Mouse (Mus musculus): ENCODE results near the gene Muc5ac. TPM values are rescaled to one million over a fixed set of nuclear protein-coding genes. Genes with fewer than 3 reads are reported as not detected.
"Not testable (repeated sequence)": the region's sequence is repeated elsewhere in the genome, so short reads cannot be mapped to it uniquely, and the experiment has no call there.

The Muc5ac gene
- total RNA-seq (2015) (not detected in 2 replicates), total RNA-seq (2017) (not detected in 2 replicates)

DNA sequence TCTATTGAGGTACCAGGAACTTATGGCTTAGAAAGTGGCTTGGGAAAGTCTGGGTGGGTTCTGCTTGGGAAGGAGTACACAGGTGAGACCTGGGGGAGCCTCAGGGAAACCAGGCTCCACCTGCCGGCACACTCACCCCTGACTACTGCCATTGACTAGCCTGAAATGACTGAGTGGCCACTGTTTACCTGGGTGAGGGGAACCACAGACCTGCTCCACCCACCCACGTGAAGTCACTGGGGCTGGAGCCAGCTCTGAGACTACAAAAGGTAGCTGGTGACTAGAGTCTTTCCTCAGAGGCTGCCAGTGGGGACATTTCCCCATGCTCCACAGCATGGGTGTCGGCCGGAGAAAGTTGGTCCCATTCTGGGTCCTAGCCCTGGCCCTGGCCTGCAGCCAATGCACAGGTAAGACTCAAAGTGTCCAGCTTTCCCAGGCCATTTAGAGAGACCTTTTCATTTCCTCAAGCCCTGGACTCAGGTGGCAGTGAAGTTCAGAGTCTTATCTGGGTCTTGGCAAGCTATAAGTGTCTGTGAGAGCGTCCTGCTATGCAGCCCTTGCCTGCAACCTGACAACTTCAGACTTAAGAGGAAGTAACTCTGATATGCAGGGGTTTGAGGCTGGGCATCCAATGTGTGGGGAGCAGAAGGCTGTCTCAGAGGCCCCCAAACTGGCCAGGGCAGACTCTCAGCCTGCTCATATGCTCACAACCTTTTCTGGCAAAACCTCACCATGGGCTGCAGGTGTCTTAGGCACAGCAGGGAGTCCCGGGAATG lies at the start of gene Muc5ac:
TSS of gene Muc5ac (plus strand) at position 296 of the 776 bp plus-strand sequence.
- no peak for ATAC-seq (replicated peaks; ENCODE audit: poor library complexity)

DNA sequence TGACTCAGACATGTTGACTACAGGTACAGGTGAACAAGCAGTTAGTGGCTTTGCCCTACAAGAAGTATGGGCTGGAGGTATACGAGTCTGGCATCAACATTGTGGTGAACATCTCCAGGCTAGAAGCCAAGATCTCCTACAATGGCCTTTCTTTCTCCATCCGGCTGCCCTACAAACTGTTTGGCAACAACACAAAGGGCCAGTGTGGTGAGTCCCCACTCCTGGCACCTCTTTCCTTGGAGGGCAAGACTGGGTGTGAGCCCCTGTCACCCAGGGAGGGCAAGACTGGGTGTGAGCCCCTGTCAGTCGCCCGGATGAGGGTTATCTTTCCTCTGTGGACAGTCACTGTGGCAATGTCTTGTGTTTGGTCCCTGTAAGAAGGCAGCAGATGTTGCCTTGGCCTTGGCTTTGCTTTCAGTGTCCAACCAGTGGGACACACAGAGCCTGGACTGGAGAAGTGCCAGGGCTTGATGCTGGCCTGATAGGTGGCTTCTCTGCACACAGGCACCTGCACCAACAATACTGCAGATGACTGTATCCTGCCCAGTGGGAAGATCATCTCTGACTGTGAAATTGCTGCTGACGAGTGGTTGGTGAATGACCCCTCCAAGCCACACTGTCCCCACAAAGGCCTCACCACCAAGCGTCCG lies 41.2 kb upstream of the Muc5ac start:
- no peak for ATAC-seq (replicated peaks; ENCODE audit: poor library complexity)

DNA sequence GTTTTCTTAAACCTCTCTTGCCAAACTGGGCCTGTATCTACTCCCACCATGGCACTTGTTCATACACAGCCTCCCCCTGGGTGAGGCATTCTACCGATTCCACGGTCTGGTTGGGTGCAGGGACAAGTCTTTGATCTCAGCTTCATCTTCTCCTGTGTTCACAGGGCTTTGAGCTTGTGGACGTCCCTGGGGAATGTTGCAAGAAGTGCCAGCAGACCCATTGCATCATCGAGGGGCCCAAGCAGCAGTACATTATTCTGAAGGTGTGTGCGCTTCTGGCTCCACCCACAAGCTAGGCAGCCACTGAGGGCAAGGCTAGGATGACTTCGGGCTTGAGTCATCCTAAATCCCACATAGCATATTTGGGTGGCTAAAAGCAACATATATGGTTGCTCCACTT lies 36.3 kb upstream of the Muc5ac start:
- ATAC-seq (replicated peaks; ENCODE audit: poor library complexity) = no peak

DNA sequence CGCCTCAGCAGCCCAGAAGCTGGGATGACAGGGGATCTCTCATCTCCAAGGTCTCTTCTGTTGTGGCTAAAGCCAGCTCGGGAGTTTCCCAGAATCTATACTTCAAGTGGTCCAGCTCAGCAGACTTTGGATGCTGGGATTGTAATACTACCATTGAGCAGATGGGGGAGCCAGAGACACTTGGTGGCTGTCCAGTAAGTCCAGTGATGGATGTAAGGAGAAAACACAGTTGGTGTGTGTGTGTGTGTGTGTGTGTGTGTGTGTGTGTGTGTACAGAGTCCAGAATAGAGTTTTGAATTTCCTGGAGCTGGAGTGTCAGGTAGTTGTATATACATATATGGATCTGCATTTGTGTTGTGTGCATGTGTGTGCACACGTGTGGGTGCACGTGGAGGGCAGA lies 32.9 kb upstream of the Muc5ac start:
- peak; percentile 84 for ATAC-seq (replicated peaks; ENCODE audit: poor library complexity)

DNA sequence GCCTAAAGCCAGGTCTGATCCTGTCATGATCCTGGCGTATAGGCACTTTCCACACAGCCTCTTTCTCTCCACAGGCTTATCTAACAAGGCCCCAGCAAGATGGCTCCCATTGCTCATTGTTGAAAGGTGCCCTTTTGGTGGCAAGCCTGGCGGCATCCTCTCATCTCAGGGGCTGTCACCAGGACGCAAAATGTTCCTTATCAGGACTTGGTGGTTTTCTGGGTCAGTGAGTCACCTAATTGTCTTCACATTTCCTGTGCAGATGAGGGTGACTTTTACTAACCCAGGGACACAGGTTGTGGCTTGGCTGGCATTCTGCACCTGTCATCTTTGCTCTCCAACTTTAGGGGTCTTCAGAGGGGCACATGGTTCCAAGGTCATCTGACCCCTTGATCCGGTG lies 30.5 kb upstream of the Muc5ac start:
- ATAC-seq (replicated peaks; ENCODE audit: poor library complexity) = peak; percentile 28; the same call in 1 of the 2 replicates

DNA sequence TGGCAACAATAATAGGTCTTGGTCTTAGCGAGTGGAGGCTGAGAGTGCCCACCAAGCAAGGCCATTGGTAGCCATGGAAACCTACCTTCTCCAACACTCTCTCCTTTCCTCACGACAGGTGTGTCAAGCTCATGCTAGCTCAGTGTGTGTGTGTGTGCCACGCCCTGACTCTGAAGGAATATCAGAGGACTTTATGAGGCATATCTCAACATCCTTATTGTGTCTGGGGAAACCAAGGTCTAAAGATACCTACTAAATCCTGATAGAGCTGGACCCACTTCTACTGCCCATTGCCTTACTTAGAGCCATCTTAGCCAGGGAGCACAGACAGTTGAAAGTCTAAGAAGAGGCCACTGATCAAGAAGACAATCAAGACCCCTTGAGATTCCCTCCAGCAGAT lies 18.3 kb upstream of the Muc5ac start:
- ATAC-seq (replicated peaks; ENCODE audit: poor library complexity) = peak; percentile 6; the same call in 1 of the 2 replicates

DNA sequence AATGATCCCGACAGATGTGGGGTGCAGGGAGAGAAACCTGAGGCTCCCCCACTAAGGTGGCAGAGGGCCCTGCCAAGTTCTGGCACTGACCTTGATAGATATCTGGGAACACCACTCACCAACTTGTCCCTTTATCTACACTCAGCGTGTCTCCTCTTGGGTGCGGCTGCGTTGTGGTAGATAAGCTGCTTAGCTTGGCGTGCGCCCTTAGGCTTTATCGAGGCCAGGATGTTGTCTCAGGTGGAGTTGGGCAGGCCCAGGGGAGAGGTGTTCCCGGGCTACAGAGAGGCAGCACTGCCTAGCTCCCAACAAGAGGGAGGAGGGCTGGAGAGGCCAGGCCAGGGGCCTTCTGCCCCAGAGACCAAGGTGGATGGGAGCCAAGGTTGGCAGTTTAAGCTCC lies 17.8 kb upstream of the Muc5ac start:
- peak; percentile 91 for ATAC-seq (replicated peaks; ENCODE audit: poor library complexity)

DNA sequence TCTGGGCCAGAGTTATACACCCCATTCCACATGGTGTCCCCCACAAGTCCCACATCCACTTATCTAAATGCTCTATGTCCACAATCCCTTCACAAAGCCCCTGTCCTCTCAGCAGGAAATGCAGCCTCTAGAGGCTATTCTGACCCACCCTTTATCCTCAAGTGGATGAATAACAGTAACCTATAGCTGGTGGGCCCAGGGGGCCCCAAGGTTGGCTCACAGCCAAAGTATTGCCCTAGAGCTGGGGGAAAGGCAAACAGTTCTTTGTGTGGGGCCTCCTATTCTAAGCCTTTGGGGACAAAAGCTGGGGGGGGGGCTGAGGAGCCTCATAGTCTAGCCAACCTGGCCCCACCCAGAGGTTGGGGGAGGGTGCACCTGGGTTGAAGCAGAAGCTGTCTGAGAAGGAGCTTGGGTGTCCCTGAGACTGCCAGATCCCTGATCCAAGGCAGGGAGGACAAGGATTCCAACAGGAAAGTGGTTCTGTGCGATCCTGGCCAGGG lies 16.7 kb upstream of the Muc5ac start:
- no peak for ATAC-seq (replicated peaks; ENCODE audit: poor library complexity)

DNA sequence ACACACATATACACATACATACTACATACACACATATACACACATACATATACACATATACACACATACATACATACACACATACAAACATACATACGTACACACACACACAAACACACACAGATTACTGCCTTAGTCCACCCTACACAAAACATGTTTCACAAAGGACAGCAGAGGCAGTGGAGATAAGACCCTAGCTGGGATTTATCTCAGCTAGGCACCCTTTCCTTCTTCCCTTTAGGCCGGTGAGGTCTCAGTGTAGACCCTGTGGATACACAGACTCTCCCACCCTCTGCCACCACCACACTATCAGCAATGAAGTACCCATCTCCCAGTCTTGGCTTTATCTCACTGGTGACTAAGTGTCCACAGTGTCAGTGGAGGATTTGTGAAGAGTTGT lies 13.9 kb upstream of the Muc5ac start:
- peak; percentile 16; the same call in 1 of the 2 replicates for ATAC-seq (replicated peaks; ENCODE audit: poor library complexity)

DNA sequence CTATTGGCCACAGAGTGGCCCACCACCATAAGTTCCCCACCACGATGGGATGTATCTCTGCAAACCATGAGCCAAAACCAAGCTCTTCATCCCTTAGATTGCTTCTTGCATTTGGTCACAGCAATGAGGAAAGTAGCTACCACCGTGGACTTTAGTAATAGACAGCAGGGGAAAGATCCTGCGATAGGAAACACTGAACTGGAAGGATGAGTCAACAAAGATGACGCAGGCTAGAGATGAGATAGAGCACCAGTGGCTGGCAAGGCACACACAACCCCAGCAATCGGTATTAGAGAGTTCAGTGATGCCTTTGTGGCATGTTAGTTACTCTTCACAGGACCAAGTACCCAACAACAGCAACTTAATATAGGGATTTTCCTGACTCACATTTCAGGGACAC lies 12.6 kb upstream of the Muc5ac start:
- no peak for ATAC-seq (replicated peaks; ENCODE audit: poor library complexity)

DNA sequence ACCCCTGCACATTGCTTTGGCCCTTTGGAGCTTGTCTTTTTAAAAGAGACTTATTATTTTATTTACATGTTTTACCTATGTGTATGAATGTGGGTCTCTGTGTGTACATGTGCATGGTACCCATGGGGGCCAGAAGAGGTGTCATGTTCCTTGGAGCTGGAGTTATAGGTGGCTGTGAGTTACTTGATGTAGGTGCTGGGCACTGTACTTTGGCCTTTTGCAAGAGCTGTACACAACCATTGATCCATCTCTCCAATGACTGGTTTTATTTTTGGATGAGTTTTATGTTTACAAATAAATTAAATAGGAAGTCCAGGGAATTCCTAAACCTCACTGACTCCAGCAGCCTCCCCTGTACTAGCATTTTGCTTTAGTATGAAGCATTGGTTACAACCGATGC lies 5.5 kb downstream of the Muc5ac start:
- no peak for ATAC-seq (replicated peaks; ENCODE audit: poor library complexity)

DNA sequence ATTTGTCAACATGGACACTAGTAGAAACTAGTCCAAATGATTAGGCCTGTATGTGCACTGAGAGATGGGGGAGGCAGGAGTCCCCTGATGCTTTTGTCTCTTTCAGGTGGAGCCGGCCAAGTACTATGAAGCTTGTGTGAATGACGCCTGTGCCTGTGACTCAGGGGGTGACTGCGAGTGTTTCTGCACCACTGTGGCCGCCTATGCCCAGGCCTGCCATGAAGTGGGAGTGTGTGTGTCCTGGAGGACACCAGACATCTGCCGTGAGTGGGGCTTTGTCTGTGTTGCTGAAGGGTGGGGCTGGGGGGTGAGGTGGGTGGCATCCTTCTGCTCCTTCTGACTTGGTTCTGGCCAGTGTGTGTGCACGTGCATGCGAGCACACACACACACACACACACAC lies 14.4 kb downstream of the Muc5ac start:
- ATAC-seq (replicated peaks; ENCODE audit: poor library complexity) = no peak

DNA sequence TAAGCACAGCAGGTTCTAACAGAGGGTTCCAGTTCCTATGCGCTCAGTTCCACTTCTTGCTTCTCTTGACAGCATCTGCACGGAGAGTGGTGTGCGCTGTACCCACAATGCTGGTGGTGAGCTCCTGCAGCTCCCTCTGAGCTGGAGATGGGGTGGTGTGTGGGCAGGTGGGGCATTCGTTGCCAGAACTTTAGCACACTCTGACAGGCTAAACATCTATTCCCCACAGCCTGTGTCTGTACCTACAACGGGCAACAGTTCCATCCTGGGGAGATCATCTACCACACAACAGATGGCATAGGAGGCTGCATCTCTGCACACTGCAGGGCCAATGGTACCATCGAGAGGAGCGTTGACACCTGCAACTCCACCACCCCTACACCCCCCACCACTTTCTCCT lies 16.6 kb downstream of the Muc5ac start:
- no peak for ATAC-seq (replicated peaks; ENCODE audit: poor library complexity)

DNA sequence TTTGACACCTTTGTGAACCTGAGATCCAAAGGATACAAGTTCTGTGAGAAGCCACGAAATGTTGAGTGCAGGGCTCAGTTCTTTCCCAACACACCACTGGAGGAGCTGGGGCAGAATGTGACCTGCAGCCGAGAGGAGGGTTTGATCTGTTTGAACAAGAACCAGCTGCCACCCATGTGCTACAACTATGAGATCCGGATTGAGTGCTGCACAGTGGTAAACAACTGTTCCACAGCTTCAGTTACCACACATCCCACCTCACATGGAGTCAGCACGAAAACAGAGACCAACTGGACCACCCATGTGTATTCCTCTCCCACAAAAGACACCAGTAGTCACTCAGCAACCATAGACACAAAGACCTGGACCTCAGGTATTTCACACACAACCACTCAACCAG lies 19.1 kb downstream of the Muc5ac start:
- ATAC-seq (replicated peaks; ENCODE audit: poor library complexity) = not testable (repeated sequence)

DNA sequence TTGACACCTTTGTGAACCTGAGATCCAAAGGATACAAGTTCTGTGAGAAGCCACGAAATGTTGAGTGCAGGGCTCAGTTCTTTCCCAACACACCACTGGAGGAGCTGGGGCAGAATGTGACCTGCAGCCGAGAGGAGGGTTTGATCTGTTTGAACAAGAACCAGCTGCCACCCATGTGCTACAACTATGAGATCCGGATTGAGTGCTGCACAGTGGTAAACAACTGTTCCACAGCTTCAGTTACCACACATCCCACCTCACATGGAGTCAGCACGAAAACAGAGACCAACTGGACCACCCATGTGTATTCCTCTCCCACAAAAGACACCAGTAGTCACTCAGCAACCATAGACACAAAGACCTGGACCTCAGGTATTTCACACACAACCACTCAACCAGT lies 21.2 kb downstream of the Muc5ac start:
- ATAC-seq (replicated peaks; ENCODE audit: poor library complexity) = not testable (repeated sequence)

DNA sequence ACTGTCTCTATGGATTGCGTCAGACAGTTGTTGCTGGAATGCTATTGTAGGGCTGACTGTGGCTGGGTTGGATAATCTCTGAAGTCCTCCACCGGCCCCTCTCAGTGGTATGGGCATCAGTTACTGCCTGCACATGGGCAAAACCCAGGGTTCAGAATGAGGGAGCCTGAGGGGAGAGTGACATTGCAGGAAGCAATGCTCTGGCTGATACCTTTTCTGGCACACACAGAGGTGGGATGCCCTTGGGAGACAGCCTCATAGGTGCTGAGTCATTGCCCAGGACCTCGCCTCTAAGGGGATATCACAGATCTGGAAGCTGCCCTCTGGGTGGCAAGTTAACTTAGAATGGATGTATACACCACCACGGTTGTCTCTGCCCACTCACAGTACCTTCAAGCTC lies 24.5 kb downstream of the Muc5ac start:
- ATAC-seq (replicated peaks; ENCODE audit: poor library complexity) = no peak

DNA sequence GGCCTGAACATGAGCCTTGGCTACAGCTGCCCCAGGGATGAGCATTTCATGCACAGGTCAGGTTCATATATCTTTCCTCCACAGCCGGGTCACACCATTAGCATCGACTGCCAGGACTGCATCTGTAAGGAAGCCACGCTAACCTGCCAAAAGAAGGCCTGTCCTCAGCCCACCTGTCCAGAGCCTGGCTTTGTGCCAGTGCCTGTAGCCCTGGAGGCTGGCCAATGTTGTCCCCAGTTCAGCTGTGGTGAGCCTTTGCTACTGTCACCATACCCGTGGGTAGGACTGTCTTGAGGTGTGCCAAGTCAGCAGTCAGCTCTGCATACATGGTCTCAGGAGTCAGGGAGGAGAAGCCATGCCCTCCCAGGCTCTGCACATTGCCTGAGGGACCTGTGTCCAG lies 26.6 kb downstream of the Muc5ac start:
- no peak for ATAC-seq (replicated peaks; ENCODE audit: poor library complexity)

DNA sequence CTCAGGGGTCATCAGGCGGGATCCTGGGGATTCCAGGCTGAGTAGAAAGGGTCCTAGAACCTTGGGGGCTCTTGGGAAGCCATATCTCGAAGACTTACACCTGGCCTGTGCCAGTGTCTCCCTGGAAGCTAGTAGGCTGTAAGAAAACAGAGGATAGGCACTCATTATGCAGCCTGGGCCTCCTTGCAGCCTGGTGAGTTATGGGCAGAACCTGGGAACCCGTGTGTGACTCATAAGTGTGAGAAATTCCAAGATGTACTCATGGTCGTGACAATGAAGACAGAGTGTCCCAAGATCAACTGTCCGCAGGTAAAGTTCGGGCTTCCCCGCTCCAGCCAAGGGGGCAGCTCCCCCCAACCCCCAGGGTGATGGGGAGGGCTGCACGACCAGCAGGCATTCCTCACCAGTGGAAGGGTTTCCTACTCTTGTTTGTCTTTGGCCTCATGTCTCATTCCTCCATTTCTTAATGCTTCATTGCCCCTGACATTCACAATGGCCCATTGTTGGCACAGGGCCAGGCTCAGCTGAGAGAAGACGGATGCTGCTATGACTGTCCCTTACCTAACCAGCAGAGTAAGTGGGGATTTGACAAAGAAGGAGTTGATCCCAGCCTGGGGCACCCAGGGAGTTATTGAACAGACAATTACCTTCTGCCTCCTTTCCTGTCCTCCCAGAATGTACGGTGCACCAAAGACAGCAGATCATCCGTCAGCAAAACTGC lies 28.7 kb downstream of the Muc5ac start:
- no peak for ATAC-seq (replicated peaks; ENCODE audit: poor library complexity)

DNA sequence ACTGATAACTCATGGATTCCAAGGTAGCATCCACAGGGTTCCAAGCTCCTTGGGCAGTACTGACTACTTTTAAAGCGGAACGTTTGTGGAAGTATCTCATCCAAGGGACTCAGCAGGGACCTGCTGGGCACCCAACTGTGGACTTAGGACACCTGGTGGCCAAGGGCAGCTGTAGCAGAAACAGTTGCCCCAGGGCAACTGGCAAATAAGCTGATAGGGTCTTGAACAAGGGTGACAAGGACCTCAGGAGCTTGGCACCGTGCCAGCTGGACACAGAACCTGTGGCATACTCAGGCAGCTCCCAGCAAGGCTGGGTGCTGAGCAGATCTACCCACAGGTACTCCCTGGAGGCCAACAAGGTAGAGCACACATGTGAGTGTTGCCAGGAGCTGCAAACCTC lies 29.5 kb downstream of the Muc5ac start:
- peak; percentile 63 for ATAC-seq (replicated peaks; ENCODE audit: poor library complexity)

DNA sequence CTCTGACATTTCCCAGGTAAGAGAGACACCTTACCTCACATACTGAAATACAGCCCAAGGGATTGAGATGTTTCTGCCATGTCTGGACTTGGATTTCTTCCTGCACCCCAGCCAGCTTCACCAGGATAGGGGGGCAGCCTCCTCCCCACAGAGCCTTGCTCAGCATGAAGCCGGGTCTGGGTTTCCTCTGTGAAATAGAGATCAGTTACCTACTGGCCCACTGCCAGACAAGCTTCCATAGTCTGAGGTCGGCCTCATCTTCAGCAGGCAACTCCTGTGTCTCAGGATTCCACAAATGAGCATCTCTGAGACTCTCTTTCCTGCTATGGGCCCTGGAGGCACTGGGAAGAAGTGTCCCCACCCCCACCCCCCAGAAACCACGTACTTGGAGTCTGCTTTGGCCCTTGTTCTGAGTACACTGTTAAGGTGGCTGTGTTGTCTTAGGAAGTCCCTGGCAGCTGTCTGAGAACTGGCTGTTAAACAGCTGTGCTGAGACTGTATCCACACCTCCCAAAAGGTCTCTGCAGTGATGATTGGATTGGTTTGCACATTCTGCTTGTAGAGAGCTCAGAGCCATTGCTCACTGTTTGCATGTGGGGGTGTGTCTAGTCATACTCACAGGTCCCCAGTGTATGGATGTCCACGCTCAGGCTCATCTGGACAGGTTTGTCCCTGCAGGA lies 34.0 kb downstream of the Muc5ac start:
- no peak for ATAC-seq (replicated peaks; ENCODE audit: poor library complexity)

DNA sequence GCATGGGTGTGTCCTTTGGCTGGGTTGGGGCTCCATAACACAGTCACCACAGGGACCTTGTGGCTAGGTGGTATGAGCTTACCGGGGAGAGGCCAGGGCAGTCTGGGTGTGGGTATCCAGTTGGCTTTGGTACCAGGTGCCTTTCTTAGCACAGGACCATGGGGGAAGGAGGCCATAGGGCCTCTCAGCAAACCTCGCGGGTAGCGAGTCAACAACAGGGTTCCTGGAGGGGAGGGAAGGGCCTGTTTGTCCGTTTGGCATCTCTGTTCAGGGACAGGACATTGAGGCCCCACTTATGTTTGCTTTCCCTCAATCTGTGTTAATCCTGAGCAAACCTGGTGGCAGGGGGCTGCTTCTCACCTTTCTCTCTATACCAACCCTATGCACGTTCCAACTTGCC lies 34.9 kb downstream of the Muc5ac start:
- no peak for ATAC-seq (replicated peaks; ENCODE audit: poor library complexity)
